Mouse (Mus musculus) CD4-positive, CD25-positive, alpha-beta regulatory T cell, adult 2 months (primary cell): ENCODE measurements around the gene Ift122.

Experiments
- DNase-seq: peaks from one replicate; pipeline ENCODE4 v3.0.0-alpha.2; 2012; ENCODE audit warnings: low read depth, low spot score

Ift122 gene

DNA sequence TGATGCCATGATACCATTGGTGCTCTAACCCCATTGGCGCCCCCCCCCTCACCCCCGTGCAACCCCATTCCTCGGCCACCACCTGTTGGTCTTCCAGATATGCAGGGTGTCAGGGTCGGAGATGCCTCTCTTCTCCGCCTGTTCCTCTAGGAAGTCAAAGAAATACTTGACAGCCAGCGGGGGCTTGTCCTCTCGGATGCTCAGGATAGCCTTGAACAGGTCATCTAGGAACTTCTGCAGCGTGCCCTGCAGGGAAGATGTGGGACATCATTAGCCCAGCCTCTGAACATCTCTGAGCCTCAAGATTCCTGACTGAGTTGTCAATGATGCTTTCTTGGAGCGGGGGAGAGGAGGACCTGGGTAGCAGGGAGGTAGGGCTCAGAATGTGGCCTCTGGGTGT is 105.2 kb downstream of the Ift122 start:
- no peak for DNase-seq

DNA sequence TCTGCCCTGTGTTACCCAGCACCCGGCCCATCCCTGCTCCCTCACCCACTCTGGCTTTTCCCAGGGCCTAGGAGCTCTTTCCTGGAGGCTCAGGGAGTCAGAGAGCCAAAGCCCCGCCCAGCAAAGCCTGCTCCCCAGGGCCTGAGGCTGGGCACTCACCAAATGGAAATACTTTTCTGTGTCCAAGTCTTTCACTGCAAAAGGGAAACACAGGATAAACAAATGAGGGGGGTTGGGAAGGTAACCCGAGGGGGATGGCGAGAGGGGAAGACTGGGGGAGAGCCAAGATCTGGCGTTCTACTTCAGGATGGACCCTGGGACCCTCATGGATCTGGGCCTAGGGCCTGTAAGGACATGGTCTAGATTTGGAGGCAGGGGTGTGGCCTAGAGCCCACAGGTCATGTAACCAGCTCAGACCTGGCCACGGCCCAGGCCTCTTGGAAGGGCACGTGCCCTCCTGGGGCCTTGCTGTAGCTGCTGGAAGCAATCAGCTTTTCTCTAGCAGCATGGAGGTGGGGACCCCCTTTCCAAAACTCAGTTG is 106.0 kb downstream of the Ift122 start:
- DNase-seq, result no peak

DNA sequence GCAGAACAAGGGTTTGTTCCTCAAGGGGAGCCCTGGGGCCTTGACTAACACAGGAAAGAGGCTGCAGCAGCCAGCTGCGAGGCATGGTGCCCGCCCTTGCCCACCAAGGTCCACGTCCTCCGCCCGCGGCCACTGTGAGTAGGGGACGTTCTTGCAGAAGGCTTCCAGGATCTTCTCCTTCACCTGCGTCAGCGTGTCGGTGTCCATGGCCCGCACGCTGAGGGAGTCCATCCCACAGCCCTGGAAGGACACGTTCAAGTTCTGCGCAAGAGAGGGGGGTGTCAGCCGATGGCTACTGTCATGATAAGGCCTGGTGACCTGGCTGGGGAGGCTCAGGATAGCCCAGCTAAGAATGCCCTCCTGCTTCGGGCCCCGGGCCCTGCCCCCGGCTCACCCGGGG is 107.1 kb downstream of the Ift122 start:
- no peak for DNase-seq

DNA sequence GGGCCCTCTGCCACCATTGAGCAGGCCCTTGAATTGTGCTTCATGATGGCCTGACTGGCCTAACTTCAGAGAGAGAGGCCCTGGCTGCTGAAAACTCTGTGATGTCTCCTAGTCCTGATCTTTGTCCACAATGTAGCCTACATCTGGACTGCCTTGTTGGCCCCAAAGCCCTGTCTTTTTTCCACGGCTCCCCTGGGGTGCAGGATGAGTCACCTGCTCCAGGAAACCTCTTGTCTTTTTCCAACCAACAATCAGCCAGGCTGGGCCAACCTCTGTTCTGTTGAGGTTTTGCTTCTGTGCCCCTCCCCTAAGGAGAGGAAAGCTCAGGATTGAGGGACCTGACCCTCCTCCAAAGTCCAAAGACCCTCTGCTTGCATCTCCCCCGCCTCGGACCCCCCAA is 108.5 kb downstream of the Ift122 start:
- no peak for DNase-seq

DNA sequence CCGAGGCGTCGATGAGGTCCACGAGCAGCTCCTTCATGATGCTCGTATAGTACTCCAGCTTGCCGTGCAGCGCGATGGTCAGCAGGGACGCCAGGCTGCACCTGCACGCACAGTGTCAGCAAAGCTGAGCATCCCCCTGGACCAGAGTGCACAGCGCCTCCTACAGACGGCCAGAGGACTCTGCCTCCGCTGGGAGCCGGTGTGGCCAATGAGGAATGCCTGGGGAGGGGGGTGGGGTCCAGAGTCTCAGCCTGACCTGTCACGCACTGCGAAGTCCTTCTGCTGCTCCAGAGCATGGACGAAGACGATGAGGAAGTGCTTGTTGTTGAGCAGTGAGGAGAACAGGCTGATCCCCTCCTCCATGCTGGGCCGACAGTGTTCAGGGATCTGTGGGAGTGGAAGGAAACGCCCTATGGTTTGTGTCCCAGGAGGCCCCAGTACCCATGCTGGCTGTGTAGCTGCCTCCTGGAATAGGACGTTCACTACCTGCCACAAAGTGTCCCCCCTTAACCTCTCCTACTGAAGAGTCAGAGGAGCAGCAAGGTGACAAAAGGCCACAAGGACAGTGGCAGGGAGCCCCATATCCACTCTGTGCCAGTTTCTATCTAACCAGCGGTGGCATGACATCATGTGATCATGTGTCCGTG is 109.3 kb downstream of the Ift122 start:
- no peak for DNase-seq

DNA sequence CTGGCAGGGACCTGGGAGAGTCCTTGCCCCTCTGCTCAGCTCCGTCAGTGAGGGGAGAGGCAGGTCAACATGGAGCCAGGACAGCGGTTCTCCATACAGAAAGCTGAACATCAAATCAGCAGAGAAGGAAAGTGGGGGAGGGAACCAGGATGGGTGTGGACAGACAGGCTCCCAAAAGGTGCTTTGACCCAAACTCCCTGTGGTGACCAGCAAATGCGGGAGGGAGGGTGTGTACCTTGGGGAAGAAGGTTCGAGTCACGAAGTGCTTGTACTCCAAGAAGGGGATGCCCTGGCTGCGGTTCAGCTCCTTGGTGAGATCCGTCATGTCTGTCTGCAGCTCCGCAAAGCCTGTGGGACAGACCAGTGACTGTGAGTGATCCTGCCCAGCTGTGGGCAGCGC is 110.4 kb downstream of the Ift122 start:
- DNase-seq, result no peak

DNA sequence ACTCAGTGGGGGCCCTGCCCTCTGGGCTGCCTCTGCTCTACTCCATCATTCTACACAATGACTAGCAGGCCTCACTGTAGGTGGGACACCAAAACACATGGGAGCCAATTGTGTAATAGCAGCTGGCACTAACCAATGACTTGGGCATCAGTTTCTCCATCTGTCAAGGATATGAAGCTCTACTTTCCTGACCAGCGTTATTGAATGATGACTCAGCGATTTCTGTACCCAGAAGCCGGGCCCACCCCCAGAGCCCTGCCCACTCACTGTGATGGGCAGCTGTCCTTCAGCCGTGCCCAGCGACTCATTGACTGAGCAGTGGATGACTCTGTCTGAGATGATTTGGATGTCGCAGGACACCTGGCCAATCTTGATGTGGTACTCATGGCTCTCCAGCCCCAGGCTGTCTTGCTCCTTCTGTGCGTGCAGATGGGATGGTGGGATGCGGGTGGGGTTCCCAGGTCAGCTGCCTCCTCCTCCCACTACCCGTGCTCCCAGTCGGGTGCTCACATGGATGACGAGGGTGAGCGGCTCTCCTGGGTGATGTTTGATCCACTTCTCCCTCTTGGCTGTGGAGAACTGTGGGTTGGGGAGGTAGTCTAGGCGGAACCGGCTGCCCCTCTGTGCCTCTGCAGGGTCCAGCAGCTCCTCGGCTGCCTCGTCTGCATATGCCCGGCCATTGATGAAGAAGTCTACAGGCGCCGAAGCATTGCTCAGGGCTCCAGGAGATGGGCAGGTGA is 113.1 kb downstream of the Ift122 start:
- no peak for DNase-seq

DNA sequence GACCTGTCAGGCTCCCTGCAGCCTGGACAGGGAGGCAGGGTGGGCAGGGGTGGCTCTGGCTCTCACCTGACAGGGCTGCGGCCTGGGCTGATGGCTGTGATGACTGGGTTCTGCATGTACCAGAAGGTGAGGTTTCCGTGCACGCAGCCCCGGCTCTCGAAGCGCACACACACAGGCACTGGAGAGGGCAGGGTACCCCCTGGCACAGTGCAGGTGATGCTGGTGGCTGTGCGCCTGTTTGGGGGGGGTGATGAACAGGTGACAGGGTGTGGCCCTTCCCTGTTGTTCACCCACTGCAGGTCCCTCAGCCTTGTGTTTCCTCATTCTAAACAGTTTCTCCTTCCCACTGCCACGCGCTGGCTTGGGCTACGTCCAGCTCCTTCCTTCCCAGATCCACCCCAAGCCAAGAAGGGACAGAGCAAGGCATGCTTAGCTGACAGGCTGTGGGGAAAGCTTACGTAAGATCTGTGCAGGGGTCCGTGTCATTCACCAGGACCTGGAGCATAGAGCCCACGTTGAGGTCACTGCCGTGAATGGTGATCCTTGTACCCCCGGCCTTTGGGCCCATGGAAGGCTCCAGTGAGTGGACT is 114.1 kb downstream of the Ift122 start:
- DNase-seq, result no peak

DNA sequence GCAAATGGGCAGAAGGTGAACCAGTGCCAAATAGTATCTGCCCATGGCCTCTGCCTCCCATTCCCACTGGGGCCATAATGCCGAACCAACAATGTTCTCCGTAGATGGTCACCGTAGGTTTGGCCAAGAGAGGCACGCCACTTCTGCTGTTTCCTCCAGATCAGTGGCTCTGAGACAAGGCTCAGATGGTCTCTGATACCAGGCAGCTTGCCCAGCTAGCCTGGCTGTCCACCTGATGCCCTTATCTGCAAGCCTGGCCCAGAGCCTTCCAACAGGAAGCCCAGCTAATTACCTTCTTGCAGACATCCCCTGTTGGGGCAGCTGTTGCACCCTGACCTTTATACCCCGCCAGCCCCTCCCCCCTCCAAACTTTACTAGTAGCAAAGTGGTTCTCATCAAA is 114.8 kb downstream of the Ift122 start:
- no peak for DNase-seq

DNA sequence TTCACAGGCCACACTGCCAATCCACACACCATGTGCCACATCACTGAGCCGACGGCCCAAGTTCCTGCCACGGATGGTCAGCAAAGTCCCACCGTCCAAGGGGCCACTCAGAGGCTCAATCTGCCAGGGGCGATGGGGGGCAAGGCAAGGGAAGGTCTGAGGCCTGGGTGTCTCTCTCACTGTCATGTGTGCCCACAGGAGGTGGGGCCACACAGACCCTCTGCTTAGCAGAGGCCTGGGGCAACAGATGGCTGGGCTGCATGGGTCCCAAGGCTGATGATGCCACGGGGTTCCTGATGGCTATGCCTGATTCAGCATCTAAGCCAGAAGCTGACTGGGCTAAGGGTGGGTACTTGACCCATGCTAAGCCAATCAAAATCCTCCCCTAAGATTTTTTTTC is 115.4 kb downstream of the Ift122 start:
- DNase-seq, result no peak

DNA sequence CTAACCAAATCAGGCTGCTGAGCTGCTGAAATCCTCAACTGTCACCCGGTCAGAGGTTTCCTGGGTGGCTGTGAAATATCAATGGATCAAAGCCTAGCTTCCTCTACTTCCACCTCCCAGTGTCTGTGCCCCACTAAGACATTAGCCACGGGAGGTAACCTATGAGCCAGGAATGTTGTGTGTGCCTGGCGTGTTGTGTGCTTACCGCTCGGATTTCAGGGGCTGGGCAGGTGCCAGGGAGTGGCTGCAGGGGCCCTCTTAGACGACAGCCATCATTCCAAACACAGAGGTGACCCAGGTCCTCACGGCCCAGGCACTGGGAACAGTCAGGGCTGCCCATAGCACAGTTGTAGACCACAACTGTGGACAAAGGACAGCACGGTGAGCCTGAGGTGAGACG is 115.8 kb downstream of the Ift122 start:
- no peak for DNase-seq

DNA sequence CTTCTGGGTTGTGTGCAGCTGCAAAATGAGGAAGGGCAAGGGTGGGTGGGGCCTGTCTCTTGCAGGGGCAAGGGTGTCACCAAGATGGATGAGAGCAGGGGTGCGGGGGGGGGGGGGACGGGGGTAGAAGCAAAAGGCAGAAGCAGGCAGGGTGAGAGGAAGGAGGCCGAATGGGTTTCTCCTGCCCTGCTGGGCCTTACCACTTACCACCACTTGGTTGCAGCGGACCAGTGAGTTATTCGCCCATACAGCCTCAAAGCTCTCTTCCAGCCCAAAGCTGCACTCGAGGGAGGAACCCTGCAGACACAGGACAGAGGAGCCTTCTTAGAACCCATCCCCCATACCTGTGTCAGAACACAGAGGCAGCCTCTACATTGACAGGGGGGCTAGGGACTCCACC is 116.7 kb downstream of the Ift122 start:
- no peak for DNase-seq

DNA sequence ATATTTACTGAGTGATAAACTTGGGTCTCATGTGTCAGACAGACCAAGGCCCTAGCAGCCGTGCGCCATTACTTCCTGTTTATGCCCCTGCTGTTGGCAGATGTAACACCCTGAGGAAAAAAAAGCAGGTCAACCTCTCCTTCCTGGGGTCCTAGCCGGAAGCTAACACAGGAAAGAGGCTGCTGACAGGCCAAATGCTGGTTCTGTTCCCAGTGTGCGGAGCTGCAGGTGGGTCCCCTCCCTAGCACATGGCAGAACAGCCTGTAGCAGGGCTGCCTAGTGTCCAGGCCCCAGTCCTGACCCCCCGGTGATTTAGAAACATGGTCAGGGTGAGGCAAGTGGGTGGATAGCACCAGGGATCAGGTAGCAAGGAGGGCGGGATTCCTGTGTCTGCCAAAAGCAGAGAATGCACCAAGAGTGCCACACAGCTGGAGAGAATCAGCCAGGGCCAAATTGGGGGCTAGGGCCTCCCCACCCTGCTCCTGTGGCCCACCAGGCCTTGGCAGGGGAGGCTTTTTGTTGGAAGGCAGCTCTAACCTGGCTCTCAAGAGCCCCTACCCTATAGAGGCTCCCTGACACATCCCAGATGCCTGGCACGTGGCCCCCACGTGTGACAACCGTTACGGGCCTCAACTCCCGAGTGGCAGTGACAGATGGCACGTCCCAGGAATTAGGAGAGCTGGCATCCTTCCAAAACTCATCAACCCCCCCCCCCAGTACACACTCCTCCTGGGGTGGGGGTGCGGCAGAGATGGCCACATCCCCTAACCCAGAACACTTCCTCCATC is 118.2 kb downstream of the Ift122 start:
- DNase-seq, result no peak

DNA sequence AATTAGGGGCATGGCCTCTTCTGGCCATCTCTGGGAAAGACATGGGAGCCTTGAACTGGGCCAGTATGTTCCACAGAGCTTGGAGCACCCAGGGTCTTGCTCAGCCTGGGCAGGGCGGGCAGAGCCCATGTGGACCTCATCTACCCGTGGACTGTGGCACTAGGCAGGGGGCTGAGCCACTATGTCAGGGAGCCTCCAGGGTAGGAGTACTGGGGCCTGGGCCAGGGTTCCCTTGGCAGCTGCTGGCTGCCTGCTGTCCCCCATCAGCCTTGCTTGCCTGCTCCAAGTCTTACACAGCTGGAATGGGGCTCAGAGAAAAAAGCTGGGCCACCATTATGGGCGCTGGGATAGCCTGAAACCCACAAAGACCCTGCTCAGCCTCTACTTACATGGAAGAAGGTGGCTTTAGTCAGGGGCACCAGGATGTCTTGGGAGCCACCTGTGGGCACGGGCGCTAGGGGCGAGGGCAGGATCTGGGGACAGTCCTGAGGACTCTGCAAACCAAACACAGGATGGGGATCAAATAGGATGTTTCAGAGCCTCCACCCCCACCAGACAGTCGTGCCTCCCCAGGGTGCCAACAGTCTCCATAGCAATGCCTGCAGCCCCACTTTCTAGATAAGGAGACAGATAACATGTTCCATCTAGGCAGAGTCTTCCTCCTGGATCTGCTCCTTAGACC is 119.0 kb downstream of the Ift122 start:
- DNase-seq, result no peak

DNA sequence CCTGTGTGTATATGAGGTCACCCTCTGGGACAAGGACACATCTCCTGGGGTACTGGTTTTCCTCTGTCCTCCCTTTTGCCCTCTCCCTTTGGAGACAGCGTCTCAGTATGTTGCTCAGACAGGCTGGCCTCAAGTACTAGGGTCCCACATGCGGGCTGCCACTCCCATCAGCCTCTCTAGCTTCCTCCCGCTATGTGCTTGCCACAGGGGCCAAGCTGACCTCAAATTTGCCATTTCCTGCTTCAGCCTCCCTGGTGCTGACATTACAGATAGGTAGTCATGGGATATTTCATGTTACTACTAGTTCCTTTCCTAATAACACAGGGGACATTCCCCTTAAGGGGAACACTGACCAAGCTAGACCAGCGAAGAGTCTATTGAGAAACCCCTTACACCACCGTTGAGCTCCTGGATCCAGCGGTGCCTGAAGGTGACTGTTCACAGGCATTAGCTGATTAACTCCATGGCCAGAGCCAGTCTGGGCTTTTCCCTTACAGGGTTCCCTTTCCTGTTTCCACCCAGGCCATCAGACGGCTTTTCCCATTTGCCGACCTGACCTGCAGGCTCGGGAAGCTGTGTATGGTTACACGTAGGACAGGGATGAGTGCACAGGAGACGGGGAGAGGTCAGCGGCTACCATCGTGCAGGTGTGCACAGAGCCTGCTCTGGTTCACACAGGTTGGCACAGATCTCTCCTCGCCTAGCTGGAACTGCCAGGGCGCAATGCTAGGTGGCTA is 120.0 kb downstream of the Ift122 start:
- no peak for DNase-seq

DNA sequence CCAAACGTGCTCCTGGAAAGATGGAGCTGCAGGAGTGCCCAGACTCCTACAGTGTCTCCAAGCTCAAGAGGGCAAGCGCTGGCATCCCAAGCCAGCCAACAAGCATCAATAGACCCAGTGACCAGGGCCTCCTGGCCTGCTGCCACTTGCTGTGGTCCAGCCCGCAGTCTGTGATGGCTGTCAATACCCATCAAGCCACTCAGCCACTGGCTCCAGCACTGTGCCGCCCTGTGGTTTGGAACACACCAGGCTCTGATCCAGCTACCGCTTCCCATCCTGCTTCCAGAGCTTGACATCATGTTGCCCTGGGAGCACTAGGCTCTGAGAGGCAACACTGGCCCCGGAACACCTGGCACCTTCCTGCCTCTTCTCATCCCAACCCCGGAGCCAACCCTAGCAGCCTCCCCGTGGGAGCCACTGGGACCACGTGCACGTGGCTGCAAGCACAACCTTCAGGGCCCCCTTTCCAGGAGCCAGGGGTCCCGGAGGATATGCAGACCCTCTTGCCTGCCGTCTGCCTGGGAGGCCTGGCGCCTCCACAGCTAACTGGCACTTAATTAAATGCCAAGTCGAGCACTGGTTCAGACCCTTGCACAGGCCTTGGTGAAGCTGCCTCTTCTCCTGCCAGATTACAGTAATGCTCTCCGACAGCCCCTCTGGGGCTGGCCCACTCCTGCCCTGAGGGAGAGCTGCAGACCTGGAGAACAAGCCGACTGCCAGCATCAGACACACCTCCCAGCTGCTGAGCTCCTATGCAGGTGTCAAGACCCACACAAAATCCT is 120.8 kb downstream of the Ift122 start:
- no peak for DNase-seq

DNA sequence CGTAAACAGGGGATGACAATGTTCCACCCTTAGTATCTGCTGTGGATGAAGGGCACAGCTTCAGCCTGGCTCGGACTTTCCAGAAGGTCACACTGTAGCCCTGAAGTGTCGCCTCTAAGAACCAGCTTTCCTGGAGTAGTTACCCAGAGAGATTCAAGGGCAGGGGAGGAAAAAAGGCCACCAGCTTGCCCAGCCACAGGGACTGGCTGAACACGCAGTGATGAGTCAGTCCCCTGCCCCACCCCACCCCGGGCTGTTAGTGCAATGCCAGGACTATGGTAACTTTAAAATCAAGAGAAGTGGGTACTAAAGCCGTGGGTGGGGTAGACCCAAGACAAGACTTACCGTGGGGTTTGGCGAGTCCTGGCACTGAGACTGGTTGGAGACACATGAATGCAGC is 122.3 kb downstream of the Ift122 start:
- no peak for DNase-seq
